Mouse (Mus musculus) lung, embryonic 14.5 days (tissue): ENCODE measurements around the gene Nckap5. TPM values are rescaled to one million over a fixed set of nuclear protein-coding genes. Genes with fewer than 3 reads are reported as not detected.

ENCODE experiments used
- ATAC-seq: fragments of 200-750 bp; cut with Nextera tagmentation; 2 replicates; pipeline ENCODE4 v1.8.0; 2017; ENCODE audit warnings: mild to moderate bottlenecking, moderate TSS enrichment, moderate library complexity; ENCODE audit not compliant: insufficient read depth
- DNase-seq: peaks from one replicate; pipeline ENCODE4 v3.0.0-alpha.2; 2015
- H3K27ac ChIP-seq: fragments of 300-500 bp; sonication (generic); 2 replicates; pipeline ENCODE4 v1.5.1; 2014; ENCODE audit warnings: low read depth, mild to moderate bottlenecking, moderate library complexity
- H3K27me3 ChIP-seq: fragments of 300-500 bp; sonication (generic); 2 replicates; pipeline ENCODE4 v1.6.1; 2014; ENCODE audit warnings: low read length, control low read depth; ENCODE audit not compliant: insufficient read depth
- H3K36me3 ChIP-seq: fragments of 300-500 bp; sonication (generic); 2 replicates; pipeline ENCODE4 v1.6.1; 2014; ENCODE audit warnings: control low read depth; ENCODE audit not compliant: insufficient read depth
- H3K4me1 ChIP-seq: fragments of 300-500 bp; sonication (generic); 2 replicates; pipeline ENCODE4 v1.6.1; 2014; ENCODE audit warnings: antibody characterized with exemption, control low read depth; ENCODE audit not compliant: insufficient read depth
- H3K4me2 ChIP-seq: fragments of 300-500 bp; sonication (generic); 2 replicates; pipeline ENCODE4 v1.6.1; 2014; ENCODE audit warnings: mild to moderate bottlenecking
- H3K4me3 ChIP-seq: fragments of 300-500 bp; sonication (generic); 2 replicates; pipeline ENCODE4 v1.5.1; 2014; ENCODE audit warnings: low read depth, low read length
- H3K9ac ChIP-seq: fragments of 300-500 bp; sonication (generic); 2 replicates; pipeline ENCODE4 v1.6.1; 2014
- H3K9me3 ChIP-seq: fragments of 300-500 bp; sonication (generic); 2 replicates; pipeline ENCODE4 v1.6.1; 2016; ENCODE audit warnings: low read depth, low read length, control low read depth
- CTCF ChIP-seq: IDR thresholded peaks from 2 replicates; pipeline ENCODE4 v1.5.1; 2016; ENCODE audit warnings: antibody characterized with exemption, low read depth
- WGBS: fragments of 180-500 bp; shearing (Covaris S2); extraction: QIAGEN DNeasy Blood & Tissue Kit; methylation state at CpG from one replicate; pipeline ENCODE4 v1.1.7; 2014; 5-methylcytosine and 5-hydroxymethylcytosine counted together
- polyA plus RNA-seq: library from polyadenylated mRNA; unstranded; fragments of >200 nt; fragmentation: Nextera tagmentation; extraction: Ambion mirVana; gene quantifications from 2 replicates; pipeline ENCODE4 v1.2.1, GENCODE M21; 2014

Nckap5 gene
- polyA plus RNA-seq, 1 experiment from 2014 or later: 37.8 TPM

GRCm38 (mm10) chr1:126341806-126342205 lies 488.8 kb downstream of the Nckap5 start:
- H3K36me3 ChIP-seq: no peaks in the 10 kb centered on the region
- H3K4me1 ChIP-seq: no peaks in the 10 kb centered on the region
- DNase-seq (no peak), ATAC-seq (no peak)
- H3K4me3 ChIP-seq: no peak overlapping the region
- H3K27ac ChIP-seq: no peak overlapping the region
- 76% methylated on average over 2 of the region's 2 CpGs for WGBS
- no peak overlapping the region for H3K9ac ChIP-seq
- no peaks in the 10 kb centered on the region for H3K27me3 ChIP-seq
- H3K9me3 ChIP-seq: no peaks in the 10 kb centered on the region
- no peak overlapping the region for H3K4me2 ChIP-seq
- no peak for TF ChIP-seq CTCF

GRCm38 (mm10) chr1:126339250-126339649 lies 491.3 kb downstream of the Nckap5 start:
- no peak for ATAC-seq
- Histone ChIP-seq H3K36me3 (no peaks in the 10 kb centered on the region), H3K27ac (no peak overlapping the region), H3K4me3 (no peak overlapping the region), H3K27me3 (no peaks in the 10 kb centered on the region), H3K9me3 (no peaks in the 10 kb centered on the region), H3K4me1 (no peaks in the 10 kb centered on the region), H3K9ac (no peak overlapping the region), H3K4me2 (no peak overlapping the region)
- 54% methylated on average over 3 of the region's 3 CpGs for WGBS
- TF ChIP-seq CTCF: no peak
- no peak for DNase-seq

- 54% methylated on average over 4 of the region's 4 CpGs for WGBS
- no peak for TF ChIP-seq CTCF
- no peak for ATAC-seq
These were observed 496.4 kb downstream of the Nckap5 start for GRCm38 (mm10) chr1:126334202-126334601.

GRCm38 (mm10) chr1:126332026-126332425 lies 498.6 kb downstream of the Nckap5 start:
- WGBS: 56% methylated on average over 2 of the region's 2 CpGs
- Histone ChIP-seq H3K36me3 (no peaks in the 10 kb centered on the region), H3K4me3 (no peak overlapping the region), H3K4me2 (no peak overlapping the region), H3K9me3 (no peaks in the 10 kb centered on the region), H3K27me3 (no peaks in the 10 kb centered on the region), H3K27ac (no peak overlapping the region), H3K4me1 (no peaks in the 10 kb centered on the region), H3K9ac (no peak overlapping the region)
- no peak for DNase-seq
- no peak for ATAC-seq
- TF ChIP-seq CTCF: no peak

More at GRCm38 (mm10) chr1:126334202-126334601, 496.4 kb downstream of the Nckap5 start:
- DNase-seq: no peak
- Histone ChIP-seq H3K4me1 (no peaks in the 10 kb centered on the region), H3K27ac (no peak overlapping the region), H3K9ac (no peak overlapping the region), H3K4me2 (no peak overlapping the region), H3K4me3 (no peak overlapping the region), H3K9me3 (no peaks in the 10 kb centered on the region), H3K27me3 (no peaks in the 10 kb centered on the region), H3K36me3 (no peaks in the 10 kb centered on the region)

GRCm38 (mm10) chr1:126320696-126321095 lies 509.9 kb downstream of the Nckap5 start:
- 79% methylated on average over 1 of the region's 1 CpGs for WGBS
- no peak for TF ChIP-seq CTCF
- H3K4me3 ChIP-seq: no peak overlapping the region

GRCm38 (mm10) chr1:126317874-126318607 lies 512.6 kb downstream of the Nckap5 start:
- Histone ChIP-seq H3K9me3 (no peaks in the 10 kb centered on the region), H3K4me3 (no peak overlapping the region), H3K4me1 (no peaks in the 10 kb centered on the region), H3K27ac (no peak overlapping the region), H3K9ac (no peak overlapping the region), H3K4me2 (no peak overlapping the region), H3K36me3 (no peaks in the 10 kb centered on the region), H3K27me3 (no peaks in the 10 kb centered on the region)
- no peak for TF ChIP-seq CTCF
- DNase-seq (no peak), ATAC-seq (no peak)
- WGBS: 73% methylated on average over 11 of the region's 11 CpGs

More at GRCm38 (mm10) chr1:126320696-126321095, 509.9 kb downstream of the Nckap5 start:
- Histone ChIP-seq H3K9ac (no peak overlapping the region), H3K4me2 (no peak overlapping the region), H3K9me3 (no peaks in the 10 kb centered on the region), H3K27ac (no peak overlapping the region), H3K36me3 (no peaks in the 10 kb centered on the region), H3K4me1 (no peaks in the 10 kb centered on the region), H3K27me3 (no peaks in the 10 kb centered on the region)
- no peak for DNase-seq
- ATAC-seq: no peak

GRCm38 (mm10) chr1:126317345-126317744 lies 513.3 kb downstream of the Nckap5 start:
- no peaks in the 10 kb centered on the region for H3K4me1 ChIP-seq
- no peaks in the 10 kb centered on the region for H3K36me3 ChIP-seq
- no peak overlapping the region for H3K9ac ChIP-seq
- H3K4me2 ChIP-seq: no peak overlapping the region
- ATAC-seq (no peak), DNase-seq (no peak)
- H3K27ac ChIP-seq: no peak overlapping the region
- 82% methylated on average over 4 of the region's 4 CpGs for WGBS
- H3K9me3 ChIP-seq: no peaks in the 10 kb centered on the region
- H3K4me3 ChIP-seq: no peak overlapping the region
- TF ChIP-seq CTCF: no peak
- H3K27me3 ChIP-seq: no peaks in the 10 kb centered on the region

GRCm38 (mm10) chr1:126316866-126317265 lies 513.7 kb downstream of the Nckap5 start:
- ATAC-seq: no peak
- WGBS: 82% methylated on average over 2 of the region's 2 CpGs
- DNase-seq: peak; percentile 79
- Histone ChIP-seq H3K27me3 (no peaks in the 10 kb centered on the region), H3K4me2 (no peak overlapping the region), H3K36me3 (no peaks in the 10 kb centered on the region), H3K4me3 (no peak overlapping the region), H3K27ac (no peak overlapping the region), H3K4me1 (no peaks in the 10 kb centered on the region), H3K9me3 (no peaks in the 10 kb centered on the region), H3K9ac (no peak overlapping the region)
- no peak for TF ChIP-seq CTCF
